Mouse (Mus musculus) granulocyte monocyte progenitor cell, adult 5-6 weeks (primary cell): ENCODE results near the gene Gm8005. TPM values are rescaled to one million over a fixed set of nuclear protein-coding genes. Genes with fewer than 3 reads are reported as not detected.
"Not testable (repeated sequence)": the region's sequence is repeated elsewhere in the genome, so short reads cannot be mapped to it uniquely, and the experiment has no call there.

Source experiments
- ATAC-seq: replicated peaks from 2 replicates; pipeline ENCODE4 v1.8.0; 2016; ENCODE audit warnings: mild to moderate bottlenecking, moderate TSS enrichment, inconsistent platforms; ENCODE audit not compliant: poor library complexity, severe bottlenecking
- total RNA-seq, 2 experiments: library from RNA; stranded (forward) in 1 of 2; stranded (reverse) in 1 of 2; fragments of 200-712, 200-1000 nt in 1 of 2; fragments of >200 nt in 1 of 2; fragmentation: Nextera tagmentation in 1 of 2; gene quantifications; 2 replicates each; pipeline ENCODE4 v1.2.3; 2014 to 2017

Gene Gm8005
- total RNA-seq (2014; fragmentation: Nextera tagmentation), result not detected in 2 replicates
- total RNA-seq (2017), result not detected in 2 replicates

DNA sequence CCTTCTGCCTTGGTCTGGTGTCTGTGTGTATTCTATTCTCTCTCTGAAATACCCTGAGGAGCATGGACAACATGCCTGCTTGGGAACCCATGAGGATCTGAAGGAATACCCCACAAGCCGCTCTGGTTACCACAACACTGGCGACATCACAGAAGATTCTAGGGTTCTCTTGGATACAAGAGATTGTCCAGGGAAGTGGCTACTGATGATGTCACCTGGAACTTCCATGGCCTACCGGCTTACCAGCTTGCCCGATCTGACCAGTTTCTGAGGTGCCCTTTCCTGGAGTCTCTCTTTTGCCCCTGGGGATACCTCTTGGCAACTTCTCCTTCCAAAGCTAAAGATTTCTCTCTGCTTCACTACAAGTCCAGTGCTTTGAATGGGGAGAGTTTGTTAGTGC is at the start of gene Gm8005:
TSS of gene Gm8005 (minus strand) at position 101 of the 400 bp plus-strand sequence.
- ATAC-seq, result not testable (repeated sequence)

DNA sequence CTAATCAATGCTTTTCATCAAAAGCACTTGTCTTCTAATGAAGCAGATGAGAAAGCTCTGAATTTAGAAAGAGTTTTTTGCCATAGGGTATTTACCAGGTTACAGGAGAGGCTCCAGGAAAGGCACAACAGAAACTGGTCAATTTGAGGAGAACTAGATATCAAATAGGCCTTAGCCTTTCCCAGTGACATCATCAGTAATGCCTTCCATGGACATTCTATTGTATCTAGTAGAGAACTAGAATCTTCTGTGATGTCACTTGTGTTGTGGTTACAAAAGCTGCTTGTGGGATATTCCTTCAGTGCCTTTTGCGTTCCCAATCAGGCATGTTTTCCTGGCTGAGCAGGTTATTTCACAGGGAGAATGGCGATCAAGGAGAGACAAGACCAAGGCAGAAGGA is 24.1 kb upstream of the Gm8005 start, which contains the start of gene Gm8011:
TSS of gene Gm8011 (plus strand) at position 301 of the 400 bp plus-strand sequence.
- not testable (repeated sequence) for ATAC-seq

Other genes starting within 250 kb of the Gm8005 start
- not detected in 2 replicates for gene Gm3573, start 248.9 kb downstream of the Gm8005 start, total RNA-seq (2014; fragmentation: Nextera tagmentation)
- gene Gm3573, start 248.9 kb downstream of the Gm8005 start, total RNA-seq (2017), result not detected in 2 replicates
- not detected in 2 replicates for gene Gm17026, start 179.6 kb downstream of the Gm8005 start, total RNA-seq (2014; fragmentation: Nextera tagmentation)
- gene Gm17026, start 179.6 kb downstream of the Gm8005 start, total RNA-seq (2017), result not detected in 2 replicates
- not detected in 2 replicates for gene Gm9611, start 142.3 kb downstream of the Gm8005 start, total RNA-seq (2014; fragmentation: Nextera tagmentation)
- not detected in 2 replicates for gene Gm9611, start 142.3 kb downstream of the Gm8005 start, total RNA-seq (2017)
- not detected in 2 replicates for gene Gm7995, start 129.5 kb downstream of the Gm8005 start, total RNA-seq (2014; fragmentation: Nextera tagmentation)
- not detected in 2 replicates for gene Gm7995, start 129.5 kb downstream of the Gm8005 start, total RNA-seq (2017)
- gene Gm8011, start 24.2 kb upstream of the Gm8005 start, total RNA-seq (2014; fragmentation: Nextera tagmentation), result not detected in 2 replicates
- not detected in 2 replicates for gene Gm8011, start 24.2 kb upstream of the Gm8005 start, total RNA-seq (2017)
- gene Gm8020, start 62.7 kb upstream of the Gm8005 start, total RNA-seq (2014; fragmentation: Nextera tagmentation), result not detected in 2 replicates
- gene Gm8020, start 62.7 kb upstream of the Gm8005 start, total RNA-seq (2017), result not detected in 2 replicates
- not detected in 2 replicates for gene Gm8024, start 84.6 kb upstream of the Gm8005 start, total RNA-seq (2014; fragmentation: Nextera tagmentation)
- not detected in 2 replicates for gene Gm8024, start 84.6 kb upstream of the Gm8005 start, total RNA-seq (2017)
- not detected in 2 replicates for gene Gm17124, start 160.2 kb upstream of the Gm8005 start, total RNA-seq (2014; fragmentation: Nextera tagmentation)
- gene Gm17124, start 160.2 kb upstream of the Gm8005 start, total RNA-seq (2017), result not detected in 2 replicates
- gene Gm3633, start 202.2 kb upstream of the Gm8005 start, total RNA-seq (2014; fragmentation: Nextera tagmentation), result not detected in 2 replicates
- gene Gm3633, start 202.2 kb upstream of the Gm8005 start, total RNA-seq (2017), result not detected in 2 replicates
- not detected in 2 replicates for gene Gm10378, start 216.3 kb upstream of the Gm8005 start, total RNA-seq (2014; fragmentation: Nextera tagmentation)
- not detected in 2 replicates for gene Gm10378, start 216.3 kb upstream of the Gm8005 start, total RNA-seq (2017)